In genomic region chr2:105134296-105134695, GRCm38 (mm10) we compare ENCODE assay signal across 8 mouse cellular contexts. TPM values are rescaled to one million over a fixed set of nuclear protein-coding genes. Genes with fewer than 3 reads are reported as not detected.
A peak's percentile ranks its signal among the peaks of the same experiment; 100 is the strongest.
DNase-seq lines count a peak whose midpoint lies in the region; ATAC-seq lines count a peak whose summit lies in the region.

No protein-coding gene starts in this region.

- peaks cover 74% of the 10 kb centered on the region for H3K27me3 ChIP-seq in hindbrain, embryonic 16.5 days (replicated peaks; ENCODE audit: control insufficient read depth, insufficient read depth, low read length)
- H3K27me3 ChIP-seq in neural tube, embryonic 14.5 days (ENCODE audit: control insufficient read depth, insufficient read depth, low read length), result peaks cover 69% of the 10 kb centered on the region

- WGBS in hindbrain, embryonic 16.5 days, result under 1% methylated on average over 18 of the region's 19 CpGs
- under 1% methylated on average over 19 of the region's 19 CpGs for WGBS in neural tube, embryonic 14.5 days

- intact Hi-C loops in gastrocnemius, postnatal 36 days (cut with DNase I), result no loop called here

- no peak overlapping the region for H3K27ac ChIP-seq in hindbrain, embryonic 16.5 days (ENCODE audit: low read depth, low read length)
- no peak overlapping the region for H3K27ac ChIP-seq in neural tube, embryonic 14.5 days (ENCODE audit: low read depth, low read length)

- 0 out of 2 replicates have a peak, but pooled peaks have one; percentile 17 for ATAC-seq in granulocyte monocyte progenitor cell, adult 5-6 weeks (replicated peaks; ENCODE audit: poor library complexity, severe bottlenecking)
- peak; percentile 68; the same call in 1 of the 2 replicates for ATAC-seq in hindbrain, embryonic 16.5 days
- peak; percentile 56; the same call in 1 of the 2 replicates for ATAC-seq in neural tube, embryonic 14.5 days (ENCODE audit: low read depth)

- peak; percentile 62 for DNase-seq in ovary, postnatal 36 days (ENCODE audit: low spot score)
- DNase-seq in ovary, postnatal 14 days (ENCODE audit: low spot score), result no peak
- no peak for DNase-seq in gastrocnemius, postnatal 36 days
- no peak for DNase-seq in thymus, postnatal 25 days
- DNase-seq in adrenal gland, adult 18-20 months (ENCODE audit: low spot score in 2 of 2), result no peak

- H3K9me3 ChIP-seq in hindbrain, embryonic 16.5 days (ENCODE audit: control insufficient read depth, low read length), result no peaks in the 10 kb centered on the region
- no peaks in the 10 kb centered on the region for H3K9me3 ChIP-seq in neural tube, embryonic 14.5 days (ENCODE audit: control insufficient read depth, low read length)

- H3K36me3 ChIP-seq in hindbrain, embryonic 16.5 days (ENCODE audit: control insufficient read depth, insufficient read depth, low read length), result no peaks in the 10 kb centered on the region
- H3K36me3 ChIP-seq in neural tube, embryonic 14.5 days (ENCODE audit: control insufficient read depth, insufficient read depth, low read length), result no peaks in the 10 kb centered on the region

- H3K4me2 ChIP-seq in hindbrain, embryonic 16.5 days (ENCODE audit: low read length), result peak overlapping the region; percentile 16; the same call in 1 of the 2 replicates
- no peak overlapping the region for H3K4me2 ChIP-seq in neural tube, embryonic 14.5 days (ENCODE audit: low read depth, low read length)

- no peaks in the 10 kb centered on the region for H3K4me1 ChIP-seq in hindbrain, embryonic 16.5 days (ENCODE audit: control insufficient read depth, insufficient read depth, low read depth, low read length)
- no peaks in the 10 kb centered on the region for H3K4me1 ChIP-seq in neural tube, embryonic 14.5 days (ENCODE audit: control insufficient read depth, insufficient read depth, low read length)

- H3K9ac ChIP-seq in hindbrain, embryonic 16.5 days (ENCODE audit: low read depth, low read length), result no peak overlapping the region
- H3K9ac ChIP-seq in neural tube, embryonic 14.5 days (replicated peaks; ENCODE audit: low read depth, low read length), result no peak overlapping the region

- no peak overlapping the region for H3K4me3 ChIP-seq in hindbrain, embryonic 16.5 days (ENCODE audit: low read length)
- H3K4me3 ChIP-seq in neural tube, embryonic 14.5 days (ENCODE audit: low read depth, low read length), result no peak overlapping the region

RNA-seq across cellular contexts. Expression of gene Wt1, which starts 8.0 kb away (rescaled TPM):
- total RNA-seq in granulocyte monocyte progenitor cell, adult 5-6 weeks (2014; fragmentation: Nextera tagmentation), result not detected in 2 replicates
- total RNA-seq in granulocyte monocyte progenitor cell, adult 5-6 weeks (2017), result not detected in 2 replicates
- polyA plus RNA-seq in hindbrain, embryonic 16.5 days (2015; fragmentation: Nextera tagmentation; extraction: Ambion mirVana), result 0.75 and 0.94 TPM in 2 replicates
- 2.2 TPM in 2 replicates for polyA plus RNA-seq in neural tube, embryonic 14.5 days (2014; fragmentation: Nextera tagmentation; extraction: Ambion mirVana)
- total RNA-seq in gastrocnemius, postnatal 36 days (2021), result under 1 TPM in 1 of 2 experiments, not detected in 1; 0.15 TPM
- 1 to 10 TPM; 1.8 to 3.3 TPM for total RNA-seq in adrenal gland, adult 18-20 months (2021)

RNA-seq across cellular contexts. Expression of gene Gm11060, which starts 42.5 kb away (rescaled TPM):
- not detected in 2 replicates for total RNA-seq in granulocyte monocyte progenitor cell, adult 5-6 weeks (2014; fragmentation: Nextera tagmentation)
- not detected in 2 replicates for total RNA-seq in granulocyte monocyte progenitor cell, adult 5-6 weeks (2017)
- not detected in 2 replicates for polyA plus RNA-seq in hindbrain, embryonic 16.5 days (2015; fragmentation: Nextera tagmentation; extraction: Ambion mirVana)
- not detected in 2 replicates for polyA plus RNA-seq in neural tube, embryonic 14.5 days (2014; fragmentation: Nextera tagmentation; extraction: Ambion mirVana)
- not detected for total RNA-seq in gastrocnemius, postnatal 36 days (2021)
- total RNA-seq in adrenal gland, adult 18-20 months (2021), result not detected

Comparison
In these comparisons a context has a peak if more than half of its experiments do, and no peak if none do; other contexts are left out.
1. ATAC-seq: peak in every context shown above with its lines; median percentile 68 in hindbrain, embryonic 16.5 days; 56 in neural tube, embryonic 14.5 days; 17 in granulocyte monocyte progenitor cell, adult 5-6 weeks.